Mouse (Mus musculus): ENCODE data around the gene Taco1.

DNA sequence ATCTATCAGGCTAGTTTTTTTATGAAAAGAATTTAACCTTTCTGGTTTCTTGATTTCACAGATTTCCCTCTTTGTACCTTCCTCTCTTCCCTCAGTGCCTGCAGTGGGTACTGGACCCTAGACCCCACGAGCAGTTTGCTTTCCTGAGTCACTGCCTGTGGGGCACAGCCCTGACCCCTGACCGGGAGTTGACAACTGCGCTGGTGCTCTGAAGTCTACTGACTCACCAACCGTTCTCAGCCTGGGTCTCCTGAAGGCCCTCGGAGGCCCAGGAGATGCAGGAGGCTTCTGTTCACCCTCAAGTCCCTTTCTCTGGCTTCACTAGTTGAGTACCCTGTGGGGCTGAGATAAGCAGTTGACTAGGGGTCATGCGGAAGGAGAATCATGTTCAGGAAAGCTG is 10.5 kb upstream of the Taco1 start:
- TF ChIP-seq CTCF (IDR thresholded peaks at IDR 0.05; ENCODE audit: low read depth) (no peak), EP300 (IDR thresholded peaks at IDR 0.05; ENCODE audit: low read depth) (no peak)

Data from liver, embryonic 14.5 days (tissue).